Mouse (Mus musculus) bone marrow macrophage, adult 2 months (primary cell): ENCODE data around the gene Gimap3. TPM values are rescaled to one million over a fixed set of nuclear protein-coding genes. Genes with fewer than 3 reads are reported as not detected.
A peak's percentile ranks its signal among the peaks of the same experiment; 100 is the strongest.

Experiments used
- H3K27ac ChIP-seq: 2 replicates; pipeline ENCODE4 v1.5.1; 2012; ENCODE audit warnings: low read depth, low read length; ENCODE audit not compliant: insufficient read depth
- H3K4me1 ChIP-seq: 2 replicates; pipeline ENCODE4 v1.6.1; 2012; ENCODE audit warnings: low read length; ENCODE audit not compliant: control insufficient read depth, insufficient read depth
- H3K4me3 ChIP-seq: 2 replicates; pipeline ENCODE4 v1.5.1; 2012; ENCODE audit warnings: mild to moderate bottlenecking, low read length, moderate library complexity; ENCODE audit not compliant: insufficient read depth
- CTCF ChIP-seq: IDR thresholded peaks from 2 replicates; pipeline ENCODE4 v1.5.1; 2012; ENCODE audit warnings: low read depth, mild to moderate bottlenecking, low read length, moderate library complexity
- POLR2A ChIP-seq: IDR thresholded peaks from 2 replicates; pipeline ENCODE4 v1.6.1; 2012; ENCODE audit warnings: mild to moderate bottlenecking, low read depth, low read length, borderline replicate concordance
- polyA plus RNA-seq: library from polyadenylated mRNA; stranded (reverse); fragments of >200 nt; gene quantifications from 2 replicates; pipeline ENCODE4 v1.2.4, GENCODE M21; 2012; ENCODE audit not compliant: missing spikeins, insufficient read depth, insufficient read length

Gene Gimap3
- polyA plus RNA-seq: not detected in 2 replicates

GRCm38 (mm10) chr6:48770696-48771095 lies at the start of gene Gimap3:
TSS of gene Gimap3 (minus strand) at chr6:48770851.
- Histone ChIP-seq H3K4me1 (no peaks in the 10 kb centered on the region), H3K4me3 (no peak within 1 kb of the TSS), H3K27ac (no peak within 1 kb of the TSS)
- no peak for TF ChIP-seq CTCF
- no peak for TF ChIP-seq POLR2A

DNA sequence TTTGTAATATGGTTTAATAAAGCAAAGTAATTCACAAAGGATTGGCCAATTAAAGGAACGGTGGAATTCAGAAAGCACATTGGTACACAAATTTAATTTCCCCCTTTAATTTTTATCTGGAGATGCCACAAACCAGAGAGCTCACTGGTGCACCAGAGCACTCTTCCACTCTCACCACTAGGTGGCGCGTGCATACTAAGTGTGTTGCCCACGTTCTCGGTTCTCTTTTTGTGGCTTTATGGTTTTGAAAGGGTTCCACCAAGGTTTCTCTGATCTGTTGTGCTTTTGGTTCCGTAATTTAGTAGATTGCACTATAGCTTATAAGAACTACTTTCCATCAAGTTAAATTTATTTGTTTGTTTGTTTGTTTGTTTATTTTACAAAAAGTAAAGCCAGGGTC lies 47.2 kb upstream of the Gimap3 start:
- H3K4me1 ChIP-seq: peaks cover 19% of the 10 kb centered on the region
- H3K27ac ChIP-seq: no peak overlapping the region
- TF ChIP-seq POLR2A: no peak
- TF ChIP-seq CTCF: peak; percentile 79
- no peak overlapping the region for H3K4me3 ChIP-seq

GRCm38 (mm10) chr6:48815013-48815412 lies 44.4 kb upstream of the Gimap3 start:
- no peak overlapping the region for H3K4me3 ChIP-seq
- H3K4me1 ChIP-seq: peaks cover 13% of the 10 kb centered on the region
- H3K27ac ChIP-seq: no peak overlapping the region
- TF ChIP-seq POLR2A: no peak
- no peak for TF ChIP-seq CTCF

GRCm38 (mm10) chr6:48809494-48810219 lies 39.0 kb upstream of the Gimap3 start:
- Histone ChIP-seq H3K27ac (no peak overlapping the region), H3K4me1 (no peaks in the 10 kb centered on the region), H3K4me3 (no peak overlapping the region)
- TF ChIP-seq POLR2A: no peak
- no peak for TF ChIP-seq CTCF

GRCm38 (mm10) chr6:48806746-48807145 lies 36.1 kb upstream of the Gimap3 start:
- Histone ChIP-seq H3K4me1 (no peaks in the 10 kb centered on the region), H3K4me3 (no peak overlapping the region), H3K27ac (no peak overlapping the region)
- TF ChIP-seq POLR2A (no peak), CTCF (no peak)

DNA sequence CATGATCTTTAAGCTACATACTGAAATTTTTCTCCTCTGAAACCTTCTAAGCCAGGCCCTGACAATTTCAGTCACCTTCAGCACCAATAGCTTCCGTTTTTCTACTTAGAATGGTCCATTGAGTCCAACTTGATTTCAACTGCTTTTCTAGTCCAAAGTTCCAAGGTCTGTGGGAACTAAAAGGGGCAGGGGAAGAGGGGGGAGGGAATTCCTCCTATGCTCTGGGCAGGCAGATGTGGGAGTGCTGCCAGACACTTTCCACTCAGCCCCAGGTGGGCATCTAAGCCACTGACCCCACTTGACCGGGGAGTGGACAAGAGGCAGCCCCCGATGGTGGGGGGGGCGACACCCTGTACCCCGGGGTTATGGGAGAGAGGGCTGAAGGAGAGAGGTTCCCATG lies 33.7 kb upstream of the Gimap3 start:
- H3K4me3 ChIP-seq: no peak overlapping the region
- no peak overlapping the region for H3K27ac ChIP-seq
- no peaks in the 10 kb centered on the region for H3K4me1 ChIP-seq
- no peak for TF ChIP-seq CTCF
- TF ChIP-seq POLR2A: no peak

GRCm38 (mm10) chr6:48803406-48804051 lies 32.9 kb upstream of the Gimap3 start:
- Histone ChIP-seq H3K27ac (no peak overlapping the region), H3K4me1 (no peaks in the 10 kb centered on the region), H3K4me3 (no peak overlapping the region)
- no peak for TF ChIP-seq POLR2A
- TF ChIP-seq CTCF: no peak

GRCm38 (mm10) chr6:48801897-48802296 lies 31.2 kb upstream of the Gimap3 start:
- no peak overlapping the region for H3K27ac ChIP-seq
- no peak for TF ChIP-seq CTCF
- TF ChIP-seq POLR2A: no peak
- no peaks in the 10 kb centered on the region for H3K4me1 ChIP-seq
- H3K4me3 ChIP-seq: no peak overlapping the region

GRCm38 (mm10) chr6:48787867-48788266 lies 17.2 kb upstream of the Gimap3 start:
- no peaks in the 10 kb centered on the region for H3K4me1 ChIP-seq
- H3K4me3 ChIP-seq: no peak overlapping the region
- TF ChIP-seq POLR2A (no peak), CTCF (no peak)
- no peak overlapping the region for H3K27ac ChIP-seq

DNA sequence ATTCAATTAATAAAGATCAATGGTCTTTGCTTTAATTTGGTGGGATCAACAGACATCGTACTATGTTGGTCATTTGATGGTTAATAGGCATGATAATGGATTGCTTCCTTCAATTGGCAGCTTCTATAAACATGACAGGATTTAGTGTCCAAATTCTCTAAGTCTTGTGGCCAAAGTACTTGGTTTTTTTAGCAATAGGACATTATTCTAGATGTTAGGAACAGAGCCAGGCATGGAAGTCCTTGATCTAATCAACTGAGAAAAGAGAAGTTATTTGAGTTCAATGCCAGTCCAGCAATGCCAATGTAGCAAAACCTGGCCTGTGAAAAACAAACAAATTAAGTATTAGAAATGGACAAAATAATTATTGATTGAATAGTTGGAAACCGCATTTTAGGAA lies 14.9 kb upstream of the Gimap3 start:
- H3K4me3 ChIP-seq: no peak overlapping the region
- no peak for TF ChIP-seq CTCF
- no peak for TF ChIP-seq POLR2A
- no peak overlapping the region for H3K27ac ChIP-seq
- H3K4me1 ChIP-seq: no peaks in the 10 kb centered on the region
